Mouse (Mus musculus) stomach, embryonic 14.5 days (tissue): ENCODE data around the gene Rin2. TPM values are rescaled to one million over a fixed set of nuclear protein-coding genes. Genes with fewer than 3 reads are reported as not detected.
"Not testable (repeated sequence)": the region's sequence is repeated elsewhere in the genome, so short reads cannot be mapped to it uniquely, and the experiment has no call there.

ENCODE experiments used
- ATAC-seq: fragments of 200-750 bp; cut with Nextera tagmentation; 2 replicates; pipeline ENCODE4 v1.8.0; 2017; ENCODE audit warnings: low read depth, moderate TSS enrichment; ENCODE audit not compliant: insufficient number of reproducible peaks, insufficient read depth, low FRiP score
- H3K27ac ChIP-seq: fragments of 300-500 bp; sonication (generic); 2 replicates; pipeline ENCODE4 v1.5.1; 2014; ENCODE audit warnings: mild to moderate bottlenecking, low read length, moderate library complexity, mixed read lengths
- H3K27me3 ChIP-seq: fragments of 300-500 bp; sonication (generic); 2 replicates; pipeline ENCODE4 v1.6.1; 2014; ENCODE audit warnings: low read length, control low read depth, mixed read lengths; ENCODE audit not compliant: control insufficient read depth, insufficient read depth
- H3K36me3 ChIP-seq: fragments of 300-500 bp; sonication (generic); 2 replicates; pipeline ENCODE4 v1.6.1; 2014; ENCODE audit warnings: mild to moderate bottlenecking, control low read depth, low read length, moderate library complexity, mixed read lengths; ENCODE audit not compliant: control insufficient read depth, insufficient read depth
- H3K4me1 ChIP-seq: fragments of 300-500 bp; sonication (generic); 2 replicates; pipeline ENCODE4 v1.6.1; 2014; ENCODE audit warnings: low read length, control low read depth, mixed read lengths; ENCODE audit not compliant: control insufficient read depth, insufficient read depth
- H3K4me2 ChIP-seq: fragments of 300-500 bp; sonication (generic); replicated peaks from 2 replicates; pipeline ENCODE4 v1.6.1; 2014; ENCODE audit warnings: low read depth, low read length, control low read depth
- H3K4me3 ChIP-seq: fragments of 300-500 bp; sonication (generic); 2 replicates; pipeline ENCODE4 v1.5.1; 2014; ENCODE audit warnings: low read depth, low read length, control low read depth
- H3K9ac ChIP-seq: fragments of 300-500 bp; sonication (generic); replicated peaks from 2 replicates; pipeline ENCODE4 v1.6.1; 2014; ENCODE audit warnings: low read depth, mild to moderate bottlenecking, control low read depth, low read length, moderate library complexity, mixed read lengths
- H3K9me3 ChIP-seq: fragments of 300-500 bp; sonication (generic); 2 replicates; pipeline ENCODE4 v1.6.1; 2016; ENCODE audit warnings: low read depth, low read length, control low read depth; ENCODE audit not compliant: control insufficient read depth
- WGBS: fragments of 180-500 bp; shearing (Covaris S2); extraction: QIAGEN DNeasy Blood & Tissue Kit; methylation state at CpG from one replicate; pipeline ENCODE4 v1.1.7; 2014; 5-methylcytosine and 5-hydroxymethylcytosine counted together
- microRNA-seq: library from miRNA; unstranded; fragments of <30 nt; microRNA quantifications from one replicate; pipeline ENCODE4, GENCODE M21; 2016
- polyA plus RNA-seq: library from polyadenylated mRNA; unstranded; fragments of >200 nt; fragmentation: Nextera tagmentation; extraction: Ambion mirVana; gene quantifications from 2 replicates; pipeline ENCODE4 v1.2.1, GENCODE M21; 2014

Gene Rin2
- polyA plus RNA-seq, 1 experiment from 2014 or later, result 38.0 TPM

DNA sequence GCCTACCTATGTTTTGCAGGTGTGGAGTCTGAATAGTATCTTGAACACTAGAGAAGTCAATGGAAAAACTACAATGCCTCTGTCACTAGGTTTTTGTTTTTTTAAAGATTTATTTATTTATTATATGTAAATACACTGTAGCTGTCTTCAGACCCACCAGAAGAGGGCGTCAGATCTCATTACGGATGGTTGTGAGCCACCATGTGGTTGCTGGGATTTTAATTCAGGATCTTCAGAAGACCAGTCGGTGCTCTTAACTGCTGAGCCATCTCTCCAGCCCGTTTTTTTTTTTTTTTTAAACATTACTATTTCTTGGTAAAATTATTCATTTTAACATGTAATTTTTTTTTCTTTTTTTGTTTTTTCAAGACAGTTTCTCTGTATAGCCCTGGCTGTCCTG is 230.9 kb downstream of the Rin2 start:
- peaks cover 12% of the 10 kb centered on the region; the same call in 1 of the 2 replicates for H3K4me1 ChIP-seq
- not testable (repeated sequence) for H3K9ac ChIP-seq, H3K27me3 ChIP-seq, ATAC-seq, H3K27ac ChIP-seq, H3K9me3 ChIP-seq, H3K4me2 ChIP-seq, H3K4me3 ChIP-seq
- peaks cover 17% of the 10 kb centered on the region for H3K36me3 ChIP-seq
- WGBS, result 44% methylated on average over 4 of the region's 4 CpGs

DNA sequence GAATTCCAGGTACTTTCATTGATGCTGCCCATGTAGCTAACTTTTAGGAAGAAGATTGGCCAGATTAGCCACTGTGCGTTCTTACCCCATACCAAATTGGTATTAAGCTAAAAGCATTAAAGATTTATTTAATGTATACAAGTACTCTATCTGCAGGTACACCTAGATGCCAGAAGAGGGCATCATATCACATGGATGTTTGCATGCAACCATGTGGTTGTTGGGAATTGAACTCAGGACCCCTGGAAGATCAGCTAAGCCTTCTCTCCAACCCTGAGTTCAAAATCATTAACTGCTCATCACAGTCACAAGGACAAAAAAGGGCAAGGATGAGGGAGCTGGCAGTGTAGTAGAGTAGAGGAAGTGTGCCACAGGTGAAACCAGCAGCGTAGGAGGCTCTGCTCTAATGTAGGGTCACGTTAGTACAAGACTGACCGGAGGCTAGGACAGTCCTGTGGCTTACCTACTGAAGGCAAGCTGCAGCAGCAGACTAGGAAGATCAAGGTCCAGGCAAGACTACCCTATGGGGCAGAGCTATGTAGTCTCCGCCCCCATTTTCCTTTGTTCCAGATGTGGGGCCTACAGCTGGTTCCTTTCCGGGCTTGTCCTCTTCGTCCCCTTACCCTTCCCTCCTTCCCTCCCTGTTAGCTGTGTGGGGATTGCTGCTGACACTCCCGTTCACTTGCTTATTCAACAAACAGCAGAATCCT is 246.1 kb downstream of the Rin2 start:
- Histone ChIP-seq H3K4me2 (no peak overlapping the region), H3K27me3 (no peaks in the 10 kb centered on the region), H3K4me1 (no peaks in the 10 kb centered on the region), H3K27ac (no peak overlapping the region), H3K9ac (no peak overlapping the region), H3K4me3 (no peak overlapping the region), H3K36me3 (peaks cover 58% of the 10 kb centered on the region), H3K9me3 (no peaks in the 10 kb centered on the region)
- no peak for ATAC-seq
- 86% methylated on average over 8 of the region's 8 CpGs for WGBS

DNA sequence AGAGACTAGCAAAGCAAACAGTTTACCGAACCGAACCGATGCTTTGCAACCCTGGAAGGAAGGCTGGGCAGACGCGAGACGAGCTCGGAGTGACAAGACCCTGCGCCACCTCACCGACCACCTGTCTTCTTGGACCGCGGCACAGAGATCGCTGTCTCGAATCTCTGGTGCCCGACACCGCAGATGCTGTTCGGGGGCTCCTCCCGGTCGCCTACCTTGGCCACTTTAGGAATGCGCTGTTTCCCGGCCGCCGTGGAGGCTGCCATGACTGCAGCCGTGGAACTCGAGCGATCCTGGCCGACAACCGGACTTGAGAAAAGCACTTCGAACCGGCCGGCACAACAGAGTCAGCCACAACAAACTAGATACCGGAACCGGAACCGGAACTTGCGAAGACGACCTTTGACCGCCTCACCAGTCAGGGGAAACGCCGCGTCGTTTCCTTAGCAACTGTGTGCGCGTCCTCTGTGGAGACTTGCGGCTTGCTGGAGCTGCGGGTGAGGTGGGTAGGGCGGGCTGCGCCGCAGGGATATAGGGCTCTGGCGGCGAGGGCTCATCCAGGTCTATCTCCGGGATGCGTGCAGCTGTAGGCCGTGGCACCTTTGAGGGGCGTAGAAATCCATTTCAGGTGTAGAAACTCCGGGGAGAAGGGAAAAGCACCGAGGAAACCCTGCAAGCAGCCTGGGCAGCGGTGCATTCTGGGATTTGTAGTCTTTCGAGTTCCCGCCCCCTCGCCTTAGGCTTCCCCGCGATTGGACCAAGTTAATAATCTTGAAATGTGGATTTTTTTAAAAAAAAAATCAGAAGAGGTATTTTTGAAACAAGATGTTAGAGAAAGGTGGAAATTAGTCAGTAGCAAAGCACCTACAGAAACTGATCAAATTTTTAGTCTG is 259.6 kb downstream of the Rin2 start, which contains the start of the genes Cfap61 and Crnkl1:
Gene Cfap61 (plus strand): TSS at position 446 of the 893 bp plus-strand sequence.
Gene Crnkl1 (minus strand): TSS at position 676 of the 893 bp plus-strand sequence.
- Histone ChIP-seq H3K36me3 (peaks cover 26% of the 10 kb centered on the region), H3K27ac (no peak within 1 kb of the TSS), H3K4me3 (peak within 1 kb of the TSS; percentile 73), H3K9me3 (no peaks in the 10 kb centered on the region), H3K9ac (peak within 1 kb of the TSS; percentile 50), H3K27me3 (no peaks in the 10 kb centered on the region), H3K4me2 (peak within 1 kb of the TSS; percentile 92), H3K4me1 (peaks cover 7% of the 10 kb centered on the region; the same call in 1 of the 2 replicates)
- ATAC-seq, result peak; percentile 96
- under 1% methylated on average over 61 of the region's 61 CpGs for WGBS

DNA sequence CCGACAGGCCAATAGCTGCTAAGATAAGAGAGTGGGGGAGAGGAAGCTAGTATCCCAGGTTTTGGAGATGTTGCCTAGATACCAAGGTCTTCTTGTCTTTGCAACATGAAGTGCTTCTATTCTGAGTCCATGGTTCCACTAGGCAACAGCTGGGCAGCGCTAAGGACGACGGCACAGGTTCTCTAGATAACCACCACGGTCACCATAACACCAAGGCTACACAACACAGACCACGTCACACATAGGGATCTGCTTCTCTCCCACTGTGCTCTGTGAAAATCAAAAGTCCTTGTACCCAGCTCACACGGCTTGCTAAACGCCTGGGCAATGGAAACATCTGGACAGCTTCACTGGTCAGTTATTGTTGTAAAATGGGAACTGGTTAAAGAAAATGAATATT is 262.0 kb downstream of the Rin2 start:
- no peak for ATAC-seq
- WGBS, result 81% methylated on average over 8 of the region's 8 CpGs
- no peak overlapping the region for H3K27ac ChIP-seq
- no peak overlapping the region for H3K4me3 ChIP-seq
- no peak overlapping the region for H3K9ac ChIP-seq
- peaks cover 7% of the 10 kb centered on the region; the same call in 1 of the 2 replicates for H3K36me3 ChIP-seq
- H3K4me2 ChIP-seq, result no peak overlapping the region
- H3K9me3 ChIP-seq, result no peaks in the 10 kb centered on the region
- H3K27me3 ChIP-seq, result no peaks in the 10 kb centered on the region
- peaks cover 7% of the 10 kb centered on the region; the same call in 1 of the 2 replicates for H3K4me1 ChIP-seq

Small RNA genes within 50 kb of the gene (microRNA-seq; reads per million reads assigned to microRNA genes)
- not detected for gene Gm25026

Other genes starting within 250 kb of the Rin2 start
- gene Naa20, start 226.9 kb downstream of the Rin2 start, polyA plus RNA-seq, result 178 and 195 TPM in 2 replicates